Mouse (Mus musculus): ENCODE data around the gene Ten1. TPM values are rescaled to one million over a fixed set of nuclear protein-coding genes. Genes with fewer than 3 reads are reported as not detected.
A peak's percentile ranks its signal among the peaks of the same experiment; 100 is the strongest.

Gene Ten1
- polyA plus RNA-seq, 1 experiment from 2014 or later, result 77.0 TPM

DNA sequence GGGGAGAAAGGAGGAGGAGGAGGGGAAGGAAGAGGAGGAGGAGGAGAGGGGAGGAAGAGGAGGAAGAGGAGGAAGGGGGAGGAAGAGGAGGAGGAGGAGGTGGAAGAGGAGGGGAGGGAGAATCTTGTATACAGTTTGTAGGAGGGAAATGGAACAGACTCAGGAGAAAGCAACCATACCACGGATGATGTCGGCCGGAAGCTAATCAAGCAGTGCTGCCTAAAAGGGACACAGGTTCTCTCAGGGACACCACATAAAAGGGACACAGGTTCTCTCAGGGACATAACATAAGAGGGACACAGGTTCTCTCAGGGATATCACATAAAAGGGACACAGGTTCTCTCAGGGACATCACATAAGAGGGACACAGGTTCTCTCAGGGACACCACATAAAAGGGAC, 29.4 kb upstream of the Ten1 start:
- Histone ChIP-seq H3K36me3 (ENCODE audit: control insufficient read depth, insufficient read depth, low read length) (peaks cover 46% of the 10 kb centered on the region), H3K9ac (replicated peaks; ENCODE audit: low read length) (no peak overlapping the region), H3K4me1 (ENCODE audit: control insufficient read depth, insufficient read depth, low read length) (peaks cover 9% of the 10 kb centered on the region), H3K4me2 (ENCODE audit: low read length) (no peak overlapping the region), H3K9me3 (ENCODE audit: control insufficient read depth, low read length) (no peaks in the 10 kb centered on the region), H3K27ac (replicated peaks; ENCODE audit: low read depth, low read length) (no peak overlapping the region), H3K4me3 (replicated peaks; ENCODE audit: low read depth, low read length) (no peak overlapping the region), H3K27me3 (ENCODE audit: control insufficient read depth, insufficient read depth, low read length) (no peaks in the 10 kb centered on the region)
- 88% methylated on average over 3 of the region's 3 CpGs for WGBS
- ATAC-seq (ENCODE audit: low FRiP score, low TSS enrichment) (no peak), DNase-seq (no peak)

DNA sequence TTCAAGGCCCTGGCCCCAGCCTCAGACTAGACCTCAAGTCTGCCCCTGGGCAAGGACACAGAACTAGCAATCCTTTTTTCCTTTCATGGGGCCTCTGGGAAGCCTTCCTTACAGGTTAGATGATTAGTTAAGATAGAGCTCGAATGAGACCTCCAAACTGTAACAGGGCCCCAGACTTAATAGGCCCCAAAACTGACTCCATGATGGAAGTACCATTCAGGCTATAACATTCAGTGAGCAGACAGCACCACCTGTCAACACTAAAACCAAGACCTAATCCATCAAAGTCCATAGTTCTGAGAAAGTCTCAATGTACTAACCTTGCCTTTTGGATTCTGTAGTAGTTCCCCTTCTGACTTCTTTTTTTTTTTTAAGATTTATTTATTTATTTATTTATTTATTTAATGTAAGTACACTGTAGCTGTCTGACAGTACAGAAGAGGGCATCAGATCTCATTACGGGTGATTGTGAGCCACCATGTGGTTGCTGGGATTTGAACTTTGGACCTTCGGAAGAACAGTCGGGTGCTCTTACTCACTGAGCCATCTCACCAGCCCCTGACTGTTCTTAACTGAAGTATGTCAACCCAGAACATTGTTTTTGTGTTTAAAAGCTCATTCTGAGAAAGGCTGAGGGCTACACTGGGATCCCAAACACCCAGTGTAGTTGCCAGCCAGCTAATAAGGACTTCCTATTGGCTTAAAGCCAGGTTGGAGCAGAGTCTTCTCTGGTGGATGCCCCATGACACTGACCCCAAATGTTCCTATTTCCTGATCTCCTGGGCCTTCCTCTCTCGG, 28.5 kb upstream of the Ten1 start:
- H3K36me3 ChIP-seq (ENCODE audit: control insufficient read depth, insufficient read depth, low read length), result peaks cover 46% of the 10 kb centered on the region
- no peak overlapping the region for H3K9ac ChIP-seq (replicated peaks; ENCODE audit: low read length)
- H3K4me2 ChIP-seq (ENCODE audit: low read length), result no peak overlapping the region
- ATAC-seq (ENCODE audit: low FRiP score, low TSS enrichment) (no peak), DNase-seq (no peak)
- 88% methylated on average over 5 of the region's 5 CpGs for WGBS
- no peak overlapping the region for H3K4me3 ChIP-seq (replicated peaks; ENCODE audit: low read depth, low read length)
- H3K27me3 ChIP-seq (ENCODE audit: control insufficient read depth, insufficient read depth, low read length), result no peaks in the 10 kb centered on the region
- H3K4me1 ChIP-seq (ENCODE audit: control insufficient read depth, insufficient read depth, low read length), result peaks cover 9% of the 10 kb centered on the region
- H3K27ac ChIP-seq (replicated peaks; ENCODE audit: low read depth, low read length), result no peak overlapping the region
- H3K9me3 ChIP-seq (ENCODE audit: control insufficient read depth, low read length), result no peaks in the 10 kb centered on the region

DNA sequence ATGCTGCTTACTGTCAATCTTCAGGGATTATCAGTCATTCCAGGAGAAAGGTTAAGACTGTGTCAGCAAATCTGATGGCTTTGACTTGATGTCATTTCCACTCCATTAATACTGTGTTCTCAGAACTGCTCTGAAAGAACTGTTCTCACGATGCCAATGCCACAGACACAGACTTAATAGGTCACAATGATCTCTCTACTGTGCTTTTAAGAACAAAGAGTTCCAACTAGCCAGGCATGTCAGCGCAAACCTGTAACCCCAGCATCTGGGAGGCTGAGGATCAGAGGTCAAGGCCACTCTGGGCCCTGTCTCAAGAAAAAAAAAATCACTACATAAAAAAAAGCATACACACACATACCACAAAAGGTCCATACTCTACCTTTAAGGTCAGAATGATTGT, 26.7 kb upstream of the Ten1 start:
- no peak overlapping the region for H3K27ac ChIP-seq (replicated peaks; ENCODE audit: low read depth, low read length)
- no peak overlapping the region for H3K4me3 ChIP-seq (replicated peaks; ENCODE audit: low read depth, low read length)
- H3K27me3 ChIP-seq (ENCODE audit: control insufficient read depth, insufficient read depth, low read length), result no peaks in the 10 kb centered on the region
- no peak overlapping the region for H3K4me2 ChIP-seq (ENCODE audit: low read length)
- no peak for ATAC-seq (ENCODE audit: low FRiP score, low TSS enrichment)
- H3K4me1 ChIP-seq (ENCODE audit: control insufficient read depth, insufficient read depth, low read length), result peaks cover 2% of the 10 kb centered on the region
- no peak for DNase-seq
- 82% methylated on average over 2 of the region's 2 CpGs for WGBS
- H3K36me3 ChIP-seq (ENCODE audit: control insufficient read depth, insufficient read depth, low read length), result peaks cover 57% of the 10 kb centered on the region
- no peak overlapping the region for H3K9ac ChIP-seq (replicated peaks; ENCODE audit: low read length)
- no peaks in the 10 kb centered on the region for H3K9me3 ChIP-seq (ENCODE audit: control insufficient read depth, low read length)

DNA sequence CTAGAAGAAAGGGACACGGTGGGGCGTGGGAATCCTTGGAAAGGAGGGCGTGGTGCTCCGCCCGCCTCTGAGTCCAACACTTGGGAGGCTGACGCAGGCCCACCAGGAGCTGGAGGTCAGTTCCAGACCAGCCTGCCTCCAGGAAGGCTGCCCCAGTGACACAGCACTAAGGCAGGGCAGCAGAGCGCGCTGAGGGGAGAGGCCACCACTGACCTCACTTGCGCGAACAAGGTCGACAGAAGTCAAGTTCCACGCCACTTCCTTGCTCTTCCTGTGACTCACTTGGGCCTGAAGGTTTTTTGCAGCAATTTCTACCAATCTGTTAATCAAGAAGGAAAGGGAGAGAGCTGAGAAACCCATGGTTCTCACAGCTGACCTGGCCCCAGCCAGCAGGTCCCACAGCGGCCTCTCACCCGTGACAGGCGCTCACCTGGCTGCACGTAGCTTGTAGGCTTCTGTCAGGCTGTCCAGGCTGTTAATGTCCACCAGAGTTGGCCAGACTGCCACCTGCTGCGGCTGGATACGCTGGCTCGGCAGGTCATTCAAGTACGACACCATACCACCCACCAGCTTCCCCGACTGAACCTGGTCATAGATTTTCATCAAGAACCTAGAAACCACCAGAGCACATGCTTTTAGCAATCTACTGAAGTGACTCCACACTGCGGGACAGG, 23.7 kb upstream of the Ten1 start:
- Histone ChIP-seq H3K9ac (replicated peaks; ENCODE audit: low read length) (no peak overlapping the region), H3K4me3 (replicated peaks; ENCODE audit: low read depth, low read length) (no peak overlapping the region), H3K4me2 (ENCODE audit: low read length) (no peak overlapping the region), H3K27ac (replicated peaks; ENCODE audit: low read depth, low read length) (no peak overlapping the region), H3K9me3 (ENCODE audit: control insufficient read depth, low read length) (no peaks in the 10 kb centered on the region), H3K27me3 (ENCODE audit: control insufficient read depth, insufficient read depth, low read length) (no peaks in the 10 kb centered on the region), H3K36me3 (ENCODE audit: control insufficient read depth, insufficient read depth, low read length) (peaks cover 84% of the 10 kb centered on the region), H3K4me1 (ENCODE audit: control insufficient read depth, insufficient read depth, low read length) (no peaks in the 10 kb centered on the region)
- no peak for DNase-seq
- 88% methylated on average over 22 of the region's 22 CpGs for WGBS
- ATAC-seq (ENCODE audit: low FRiP score, low TSS enrichment), result no peak

DNA sequence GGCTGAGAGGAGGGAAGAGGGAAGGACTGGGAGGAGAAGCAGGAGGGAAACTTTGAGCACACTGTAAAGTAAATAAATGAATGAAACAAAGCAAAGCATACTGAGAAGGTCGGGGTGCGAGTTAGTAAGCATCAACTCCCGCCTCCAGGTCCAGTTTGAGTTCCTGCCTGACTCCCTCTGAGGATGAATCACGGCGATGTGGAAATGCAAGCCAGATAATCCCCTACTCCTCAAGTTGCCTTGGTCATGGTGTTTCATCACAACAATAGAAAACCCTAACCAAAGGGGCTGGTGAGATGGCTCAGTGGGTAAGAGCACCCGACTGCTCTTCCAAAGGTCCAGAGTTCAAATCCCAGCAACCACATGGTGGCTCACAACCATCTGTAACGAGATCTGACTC, 22.6 kb upstream of the Ten1 start:
- 78% methylated on average over 7 of the region's 7 CpGs for WGBS
- Histone ChIP-seq H3K9ac (replicated peaks; ENCODE audit: low read length) (no peak overlapping the region), H3K4me1 (ENCODE audit: control insufficient read depth, insufficient read depth, low read length) (no peaks in the 10 kb centered on the region), H3K27me3 (ENCODE audit: control insufficient read depth, insufficient read depth, low read length) (no peaks in the 10 kb centered on the region), H3K4me3 (replicated peaks; ENCODE audit: low read depth, low read length) (no peak overlapping the region), H3K27ac (replicated peaks; ENCODE audit: low read depth, low read length) (no peak overlapping the region), H3K36me3 (ENCODE audit: control insufficient read depth, insufficient read depth, low read length) (peaks cover 94% of the 10 kb centered on the region), H3K9me3 (ENCODE audit: control insufficient read depth, low read length) (no peaks in the 10 kb centered on the region), H3K4me2 (ENCODE audit: low read length) (no peak overlapping the region)
- DNase-seq (no peak), ATAC-seq (ENCODE audit: low FRiP score, low TSS enrichment) (no peak)

DNA sequence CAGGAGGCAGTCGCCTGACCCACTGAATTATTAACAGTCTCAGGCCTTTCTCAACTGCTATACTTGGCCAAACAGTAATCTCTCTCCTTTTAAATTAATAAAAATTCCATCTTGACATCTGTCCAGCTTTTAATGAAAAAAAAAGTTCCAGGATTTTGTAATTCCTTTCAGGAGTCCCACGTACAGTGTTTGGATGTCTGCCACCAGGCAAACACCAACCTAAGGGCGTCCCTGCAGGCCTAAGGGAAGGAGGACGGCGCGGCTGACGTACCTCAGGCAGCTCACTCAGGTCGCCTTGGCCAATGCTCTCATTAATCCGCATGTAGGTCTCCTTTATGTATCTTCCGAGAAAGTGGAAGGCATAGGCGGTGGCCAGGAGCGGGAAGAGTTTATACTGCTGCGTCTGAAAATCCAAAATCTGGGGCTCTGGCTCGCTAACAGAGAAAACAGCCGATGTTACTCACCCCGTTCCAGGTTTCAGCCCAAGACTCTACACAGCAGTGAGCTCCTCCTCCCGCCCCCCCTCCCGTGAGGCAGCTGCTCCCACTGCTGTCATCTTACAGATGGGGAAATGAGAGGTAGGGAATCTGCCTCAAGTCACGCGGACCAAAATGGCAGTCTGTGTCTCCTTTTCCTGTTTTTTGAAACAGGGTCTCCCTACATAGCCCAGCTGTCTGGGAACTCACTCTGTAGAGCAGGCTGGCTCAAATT, 20.1 kb upstream of the Ten1 start:
- Histone ChIP-seq H3K9me3 (ENCODE audit: control insufficient read depth, low read length) (no peaks in the 10 kb centered on the region), H3K9ac (replicated peaks; ENCODE audit: low read length) (no peak overlapping the region), H3K4me2 (ENCODE audit: low read length) (no peak overlapping the region), H3K4me1 (ENCODE audit: control insufficient read depth, insufficient read depth, low read length) (no peaks in the 10 kb centered on the region), H3K27ac (replicated peaks; ENCODE audit: low read depth, low read length) (no peak overlapping the region), H3K36me3 (ENCODE audit: control insufficient read depth, insufficient read depth, low read length) (peaks cover 91% of the 10 kb centered on the region), H3K4me3 (replicated peaks; ENCODE audit: low read depth, low read length) (no peak overlapping the region), H3K27me3 (ENCODE audit: control insufficient read depth, insufficient read depth, low read length) (no peaks in the 10 kb centered on the region)
- 90% methylated on average over 20 of the region's 20 CpGs for WGBS
- ATAC-seq (ENCODE audit: low FRiP score, low TSS enrichment) (no peak), DNase-seq (no peak)

DNA sequence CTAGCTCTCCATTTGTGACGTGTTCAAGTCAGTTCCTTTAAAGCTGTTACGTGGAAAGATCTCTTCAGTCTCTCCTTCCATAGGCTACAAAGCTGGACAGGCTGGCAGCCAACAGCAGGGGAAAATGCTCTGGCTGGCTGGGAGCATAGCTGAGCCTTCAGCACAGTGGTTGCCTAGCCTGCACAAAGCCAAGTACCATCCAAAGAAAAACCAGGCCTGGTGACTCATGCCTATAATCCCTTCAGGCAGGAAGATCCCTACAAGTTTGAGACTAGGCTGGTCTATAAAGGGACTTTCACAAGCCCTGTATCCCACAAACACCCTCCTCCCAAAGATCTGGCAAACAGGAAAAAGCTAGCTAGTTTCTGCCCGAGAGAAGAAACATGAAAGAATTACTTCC, 12.8 kb upstream of the Ten1 start:
- Histone ChIP-seq H3K27me3 (ENCODE audit: control insufficient read depth, insufficient read depth, low read length) (no peaks in the 10 kb centered on the region), H3K9me3 (ENCODE audit: control insufficient read depth, low read length) (no peaks in the 10 kb centered on the region), H3K27ac (replicated peaks; ENCODE audit: low read depth, low read length) (0 out of 2 replicates have a peak overlapping the region, but pooled peaks have one; percentile 6), H3K4me1 (ENCODE audit: control insufficient read depth, insufficient read depth, low read length) (no peaks in the 10 kb centered on the region), H3K36me3 (ENCODE audit: control insufficient read depth, insufficient read depth, low read length) (peaks cover 83% of the 10 kb centered on the region), H3K9ac (replicated peaks; ENCODE audit: low read length) (no peak overlapping the region), H3K4me2 (ENCODE audit: low read length) (no peak overlapping the region), H3K4me3 (replicated peaks; ENCODE audit: low read depth, low read length) (no peak overlapping the region)
- 90% methylated on average over 3 of the region's 3 CpGs for WGBS
- DNase-seq (no peak), ATAC-seq (ENCODE audit: low FRiP score, low TSS enrichment) (no peak)

DNA sequence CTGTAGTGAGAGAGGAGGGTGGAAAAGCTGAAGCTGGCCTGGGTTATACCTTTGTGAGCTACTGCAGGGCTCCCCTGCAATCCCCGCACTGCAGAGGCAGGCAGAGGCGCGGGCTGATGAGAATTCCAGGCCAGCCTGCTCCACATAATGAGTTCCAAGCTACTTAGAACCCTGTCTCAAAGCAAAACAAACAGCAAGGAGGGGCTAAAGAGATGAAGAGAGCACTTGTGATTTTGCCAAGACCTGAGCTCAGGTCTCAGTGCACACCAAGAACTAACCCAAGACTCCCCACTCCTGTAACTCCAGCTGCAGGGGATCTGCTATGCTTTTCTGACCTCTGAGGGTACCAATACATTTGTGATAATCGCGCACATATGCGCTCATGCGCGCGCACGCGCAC, 12.3 kb upstream of the Ten1 start:
- Histone ChIP-seq H3K36me3 (ENCODE audit: control insufficient read depth, insufficient read depth, low read length) (peaks cover 85% of the 10 kb centered on the region), H3K4me3 (replicated peaks; ENCODE audit: low read depth, low read length) (no peak overlapping the region), H3K9me3 (ENCODE audit: control insufficient read depth, low read length) (no peaks in the 10 kb centered on the region), H3K4me1 (ENCODE audit: control insufficient read depth, insufficient read depth, low read length) (no peaks in the 10 kb centered on the region), H3K9ac (replicated peaks; ENCODE audit: low read length) (no peak overlapping the region), H3K4me2 (ENCODE audit: low read length) (no peak overlapping the region), H3K27me3 (ENCODE audit: control insufficient read depth, insufficient read depth, low read length) (no peaks in the 10 kb centered on the region), H3K27ac (replicated peaks; ENCODE audit: low read depth, low read length) (peak overlapping the region; percentile 37; the same call in 1 of the 2 replicates)
- ATAC-seq (ENCODE audit: low FRiP score, low TSS enrichment) (no peak), DNase-seq (no peak)
- WGBS, result 89% methylated on average over 11 of the region's 11 CpGs
